Mouse (Mus musculus): Measurements from ENCODE around the gene Plpp7. TPM values are rescaled to one million over a fixed set of nuclear protein-coding genes. Genes with fewer than 3 reads are reported as not detected.

The Plpp7 gene
- total RNA-seq (2023) = 1 to 10 TPM in 1 of 2 experiments, under 1 TPM in 1; 0.29 to 1.1 TPM

DNA sequence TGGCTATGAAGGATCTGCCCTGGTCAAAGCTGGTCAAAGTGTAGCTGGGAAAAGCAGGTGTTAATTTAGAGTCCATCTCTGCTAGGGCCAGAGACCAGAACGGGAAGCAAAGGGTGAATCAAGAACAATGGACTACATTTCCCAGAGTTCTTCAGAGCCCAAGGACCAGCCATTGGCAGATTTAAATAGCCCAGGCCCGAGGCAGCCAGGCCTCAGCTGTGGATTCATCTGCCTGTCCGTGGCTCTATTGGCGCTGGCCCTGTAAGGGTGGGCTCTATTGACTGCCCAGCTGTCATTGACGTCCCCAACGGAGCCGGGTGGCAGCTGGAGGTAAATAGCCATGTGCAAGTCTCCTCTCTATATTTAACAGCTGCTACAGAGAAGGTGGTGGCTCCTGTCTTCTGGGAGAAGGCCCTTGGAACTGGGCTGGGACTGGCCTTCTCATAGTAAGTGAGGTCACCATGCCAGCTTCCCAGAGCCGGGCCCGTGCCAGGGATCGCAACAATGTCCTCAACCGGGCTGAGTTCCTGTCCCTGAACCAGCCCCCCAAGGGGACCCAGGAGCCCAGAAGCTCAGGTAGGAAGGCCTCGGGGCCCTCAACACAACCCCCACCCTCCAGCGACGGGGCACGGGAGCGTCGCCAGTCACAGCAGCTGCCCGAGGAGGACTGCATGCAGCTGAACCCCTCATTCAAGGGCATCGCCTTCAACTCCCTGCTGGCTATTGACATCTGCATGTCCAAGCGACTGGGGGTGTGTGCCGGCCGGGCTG is at the start of gene Plpp7:
TSS of gene Plpp7 (plus strand) at position 178 of the 771 bp plus-strand sequence.

DNA sequence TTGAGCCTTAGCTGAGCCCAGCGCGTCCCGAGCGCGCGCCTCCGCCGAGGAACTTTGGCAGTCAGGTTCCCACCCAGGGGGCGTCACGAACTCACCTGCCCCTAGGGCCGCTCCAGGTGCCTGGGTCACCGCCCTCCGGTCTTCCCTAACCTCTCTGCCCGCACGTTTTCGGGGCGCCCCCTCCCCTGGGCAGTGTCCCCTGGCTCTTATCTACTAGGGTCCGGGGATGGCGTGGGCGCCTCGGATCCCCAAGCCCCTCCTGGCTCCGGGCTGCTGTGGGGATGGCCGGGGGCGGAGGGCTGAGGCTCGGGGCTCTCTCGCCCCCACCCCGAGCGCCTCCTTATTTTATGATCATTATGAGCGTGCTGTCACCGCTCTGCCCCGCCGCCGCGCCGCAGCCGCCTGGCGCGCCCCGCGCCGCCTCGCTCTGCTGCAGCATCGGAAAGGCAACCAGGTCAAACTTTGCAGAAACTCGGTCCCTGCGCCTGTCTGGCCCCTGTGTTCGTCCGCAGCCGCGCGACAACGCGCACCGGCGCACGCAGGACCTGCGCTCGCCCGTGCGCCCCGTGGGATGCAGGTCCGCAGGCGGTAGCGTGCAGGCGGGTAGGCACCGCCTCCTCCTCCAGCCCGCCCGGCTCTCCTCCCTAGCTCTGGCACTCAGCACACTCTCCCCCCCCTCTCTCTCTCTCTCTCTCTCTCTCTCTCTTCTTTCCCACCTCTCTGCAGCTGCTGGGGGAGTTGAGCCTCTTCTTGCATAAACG is 11.0 kb upstream of the Plpp7 start, which contains the start of gene Fam78a:
TSS of gene Fam78a (minus strand) at position 747 of the 761 bp plus-strand sequence.

DNA sequence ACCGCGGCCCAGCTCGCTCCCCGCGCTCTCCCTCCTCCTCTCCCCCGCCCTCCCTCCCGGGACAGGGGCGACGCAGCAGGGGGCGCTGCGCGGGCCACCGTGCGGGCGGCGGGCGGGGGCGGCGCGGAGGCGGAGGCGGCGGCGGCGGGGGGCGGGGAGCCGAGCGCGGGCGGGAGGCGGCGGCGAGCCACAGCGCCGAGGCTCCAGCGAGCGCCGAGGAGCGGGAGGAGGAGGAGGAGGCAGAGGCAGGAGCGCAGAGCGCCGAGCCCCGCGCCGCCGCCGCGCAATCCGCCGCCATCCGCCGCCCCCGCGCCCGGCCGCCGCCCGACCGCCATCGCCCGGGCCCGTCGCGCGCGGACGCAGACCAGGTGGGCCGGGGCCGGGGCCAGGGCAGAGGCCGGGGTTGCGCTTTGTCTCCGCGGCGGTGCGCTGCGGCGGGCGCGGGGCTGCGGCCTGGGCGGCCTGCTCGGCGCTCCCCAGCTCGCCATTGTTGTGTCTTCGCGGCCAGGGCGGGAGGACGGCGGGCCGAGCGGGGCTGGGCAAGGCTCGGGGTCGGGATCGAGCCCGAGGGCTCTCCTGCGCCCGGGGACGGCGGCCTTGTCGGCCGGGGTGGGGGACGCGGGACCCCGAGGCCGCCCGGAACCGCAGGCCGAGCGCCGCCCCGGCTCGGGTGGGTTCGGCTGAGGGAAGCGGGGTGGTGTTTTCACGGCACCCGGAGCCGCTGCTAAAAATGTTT is 55.8 kb downstream of the Plpp7 start, which contains the start of gene Prrc2b:
TSS of gene Prrc2b (plus strand) at position 159 of the 736 bp plus-strand sequence.

Other genes with a start within 250 kb of the Plpp7 start
- gene Fibcd1, start 249.5 kb upstream of the Plpp7 start, total RNA-seq (2023) = not detected
- gene Lamc3, start 208.2 kb upstream of the Plpp7 start, total RNA-seq (2023) = not detected
- under 1 TPM in 1 of 2 experiments, not detected in 1; 0.42 TPM for gene Aif1l, start 145.4 kb upstream of the Plpp7 start, total RNA-seq (2023)
- gene Nup214, start 121.1 kb upstream of the Plpp7 start, total RNA-seq (2023) = 10 to 100 TPM; 63.8 to 64.5 TPM
- 10 to 100 TPM in 1 of 2 experiments, 1 to 10 TPM in 1; 9.5 to 10.8 TPM for gene Fam78a, start 10.7 kb upstream of the Plpp7 start, total RNA-seq (2023)
- gene Prrc2b, start 55.6 kb downstream of the Plpp7 start, total RNA-seq (2023) = 10 to 100 TPM; 34.2 to 37.2 TPM
- gene Pomt1, start 141.1 kb downstream of the Plpp7 start, total RNA-seq (2023) = 10 to 100 TPM; 15.0 to 15.3 TPM
- 10 to 100 TPM; 47.9 to 49.2 TPM for gene Uck1, start 164.6 kb downstream of the Plpp7 start, total RNA-seq (2023)
- gene Golga2, start 191.9 kb downstream of the Plpp7 start, total RNA-seq (2023) = 10 to 100 TPM; 60.7 to 66.4 TPM
- gene Swi5, start 192.5 kb downstream of the Plpp7 start, total RNA-seq (2023) = 10 to 100 TPM; 80.6 to 82.0 TPM

Data from neutrophil, adult 59 days (primary cell).